In the genomic region with DNA sequence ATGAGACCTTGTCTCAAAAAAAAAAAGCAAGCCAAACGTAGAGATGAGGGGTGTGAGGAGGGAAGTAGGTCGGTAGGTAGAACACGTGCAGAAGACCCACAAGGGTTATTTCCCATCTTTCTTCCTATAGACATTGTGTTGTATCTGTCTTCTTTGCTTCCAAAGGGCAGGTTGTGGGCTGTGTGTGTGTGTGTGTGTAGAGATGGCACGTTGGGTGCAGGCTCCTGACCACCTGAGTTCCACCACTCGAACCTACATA, we compare ENCODE assay signal across 1 mouse cellular context.
A peak's percentile ranks its signal among the peaks of the same experiment; 100 is the strongest.
TF ChIP-seq lines count a peak whose summit lies in the region.

No protein-coding gene starts in this region.

TF ChIP-seq in ES-E14, 5 proteins besides CTCF, POLR2A, EP300 and RAD21:
- no peak for TF ChIP-seq MAFK (IDR thresholded peaks at IDR 0.05; ENCODE audit: insufficient read depth, low read depth, low read length)
- 0 out of 2 replicates have a peak, but pooled peaks have one; percentile 5 for TF ChIP-seq ZNF384 (IDR thresholded peaks at IDR 0.05; ENCODE audit: low read depth, low read length)
